Mouse (Mus musculus): ENCODE results near the gene Stmn3.

The Stmn3 gene

GRCm38 (mm10) chr2:181314080-181314810 is at the start of gene Stmn3:
Stmn3 (minus strand) TSS chr2:181314500.
- no peak for DNase-seq (ENCODE audit: low read depth, low spot score)

DNA sequence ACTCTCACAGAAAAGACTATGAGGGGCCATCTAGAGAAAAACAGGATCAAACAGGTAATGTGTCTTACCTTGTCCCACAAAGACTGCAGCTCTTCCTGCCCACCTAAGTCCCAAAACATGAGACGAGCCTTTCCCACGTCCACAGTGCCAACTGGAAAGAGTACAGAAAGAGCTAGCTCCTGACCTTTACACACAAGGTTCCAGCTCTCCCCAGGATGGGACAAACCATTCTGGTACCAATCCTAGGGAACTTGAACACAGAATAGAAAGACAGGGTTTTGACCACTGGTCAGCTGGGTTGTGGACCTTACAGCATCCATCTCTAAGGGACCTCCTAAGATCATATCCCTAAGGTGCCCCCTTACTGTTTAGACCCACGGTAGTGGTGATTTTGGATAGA is 49.6 kb upstream of the Stmn3 start:
- DNase-seq (ENCODE audit: low read depth, low spot score), result no peak

DNA sequence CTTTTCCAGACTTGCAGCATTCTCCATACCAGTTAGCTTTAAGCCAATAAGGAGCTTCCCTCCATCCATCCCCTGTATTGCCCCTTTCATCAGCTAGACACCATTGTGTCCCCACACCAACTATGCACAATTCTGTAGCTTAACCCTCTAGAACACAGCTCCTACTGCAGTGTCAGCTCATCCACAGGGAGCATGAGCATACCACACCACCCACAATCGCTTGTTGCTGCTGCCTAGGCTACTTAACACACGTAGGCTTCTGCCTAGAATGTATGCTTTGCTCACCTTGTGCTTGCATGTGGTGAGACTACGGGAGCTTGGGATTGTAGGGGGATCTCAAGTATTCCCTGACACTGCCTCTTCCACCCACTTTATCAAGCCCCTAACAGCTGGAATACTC is 42.5 kb upstream of the Stmn3 start:
- no peak for DNase-seq (ENCODE audit: low read depth, low spot score)

- DNase-seq (ENCODE audit: low read depth, low spot score), result no peak
Measured at GRCm38 (mm10) chr2:181342766-181343165, 28.5 kb upstream of the Stmn3 start.

GRCm38 (mm10) chr2:181340426-181340825 is 26.1 kb upstream of the Stmn3 start:
- no peak for DNase-seq (ENCODE audit: low read depth, low spot score)

DNA sequence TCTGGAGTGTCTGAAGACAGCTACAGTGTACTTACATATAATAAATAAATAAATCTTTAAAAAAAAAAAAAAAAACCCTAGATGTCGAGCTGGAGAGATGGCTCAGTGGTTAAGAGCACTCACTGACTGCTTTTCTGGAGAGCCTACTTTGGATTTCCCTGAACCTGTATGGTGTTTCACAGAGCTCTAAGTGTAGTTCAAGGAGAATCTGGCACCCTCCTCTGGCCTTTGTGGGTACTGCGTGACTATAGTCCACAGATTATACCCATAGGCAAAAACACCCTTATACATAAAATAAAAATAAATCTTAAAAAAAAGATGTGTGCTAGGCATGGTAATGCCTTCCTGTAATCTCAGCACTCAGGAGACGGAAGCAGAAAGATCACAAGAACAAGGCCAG is 19.7 kb upstream of the Stmn3 start:
- peak; percentile 90 for DNase-seq (ENCODE audit: low read depth, low spot score)

DNA sequence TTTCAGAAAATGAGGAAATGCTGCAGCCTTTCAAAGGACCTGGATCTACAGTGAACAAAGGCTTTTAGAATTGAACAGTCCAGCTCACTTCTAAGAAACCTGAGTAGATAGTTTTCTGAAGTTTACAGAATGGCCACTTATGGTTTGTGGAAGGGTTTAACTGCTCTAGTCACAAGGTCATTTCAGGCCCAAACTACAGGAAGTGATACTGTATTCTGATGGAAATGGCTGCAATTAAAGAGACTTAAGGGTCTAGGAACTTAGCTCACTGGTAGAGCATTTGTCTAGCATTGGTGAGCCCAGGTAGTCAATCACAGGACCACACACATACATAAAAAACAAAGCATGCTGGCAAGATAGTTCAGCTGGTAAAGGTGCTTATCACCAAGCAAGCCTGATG is 18.2 kb upstream of the Stmn3 start:
- no peak for DNase-seq (ENCODE audit: low read depth, low spot score)

DNA sequence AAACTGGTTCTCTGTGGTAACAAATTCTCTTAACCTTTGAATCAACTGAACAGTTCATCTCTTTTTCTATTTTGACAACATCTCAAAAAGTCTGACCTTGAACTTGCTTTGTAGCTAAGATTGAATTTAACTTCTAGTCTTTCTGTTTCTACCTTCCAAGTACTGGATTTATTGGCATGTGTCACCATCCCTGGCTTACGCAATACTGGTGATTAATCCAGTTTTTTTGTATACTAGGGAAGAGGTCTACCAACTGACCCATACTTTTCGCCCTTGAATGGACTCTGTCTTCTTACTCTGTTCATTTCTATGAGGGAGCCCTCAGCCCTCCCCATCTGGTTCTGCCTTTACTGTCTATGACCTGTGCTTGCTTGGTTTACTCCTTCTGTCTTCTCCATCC is 11.8 kb upstream of the Stmn3 start:
- DNase-seq (ENCODE audit: low read depth, low spot score), result peak; percentile 33

DNA sequence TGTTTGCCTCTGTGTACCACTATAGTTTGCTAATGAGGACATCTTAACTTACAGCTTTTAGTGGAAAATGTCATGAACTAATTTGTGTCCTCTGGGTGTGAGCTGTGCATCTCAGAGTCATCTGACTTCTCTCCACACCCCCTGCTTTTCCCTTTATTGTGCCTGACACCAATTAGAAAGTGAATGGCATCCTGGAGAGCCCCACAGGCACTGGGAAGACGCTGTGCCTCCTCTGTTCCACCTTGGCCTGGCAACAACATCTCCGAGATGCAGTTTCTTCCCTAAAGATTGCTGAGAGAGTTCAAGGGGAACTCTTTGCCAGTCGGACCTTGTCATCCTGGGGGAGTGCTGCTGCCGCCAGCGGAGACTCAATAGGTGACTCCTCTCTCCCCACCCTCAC is 7.8 kb upstream of the Stmn3 start:
- DNase-seq (ENCODE audit: low read depth, low spot score), result no peak

GRCm38 (mm10) chr2:181320103-181320499 is 5.8 kb upstream of the Stmn3 start:
- no peak for DNase-seq (ENCODE audit: low read depth, low spot score)

- DNase-seq (ENCODE audit: low read depth, low spot score), result peak; percentile 92
Measured at GRCm38 (mm10) chr2:181319248-181320102, 5.2 kb upstream of the Stmn3 start, which contains the start of gene Rtel1. Rtel1 (plus strand) TSS chr2:181319739.

- DNase-seq (ENCODE audit: low read depth, low spot score), result no peak
Measured at GRCm38 (mm10) chr2:181313344-181314079, 788 bp downstream of the Stmn3 start.

DNA sequence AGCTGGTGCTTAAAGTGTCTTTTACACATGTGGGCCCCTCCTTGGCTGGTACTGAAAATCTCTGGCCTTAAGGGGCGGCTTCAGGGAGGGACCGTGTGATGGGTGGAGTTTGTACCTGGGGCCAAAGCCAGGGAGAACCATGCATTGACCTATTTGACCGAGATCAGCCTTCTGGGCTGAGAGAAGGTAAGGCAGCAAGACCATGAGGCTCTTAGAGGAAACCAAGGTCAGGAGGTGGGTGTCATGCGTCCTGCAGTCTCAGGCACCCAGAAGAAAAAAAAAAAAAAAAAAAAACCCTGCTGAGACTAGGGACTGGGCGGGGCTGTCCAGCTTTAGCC is 1.3 kb downstream of the Stmn3 start:
- DNase-seq (ENCODE audit: low read depth, low spot score), result no peak

DNA sequence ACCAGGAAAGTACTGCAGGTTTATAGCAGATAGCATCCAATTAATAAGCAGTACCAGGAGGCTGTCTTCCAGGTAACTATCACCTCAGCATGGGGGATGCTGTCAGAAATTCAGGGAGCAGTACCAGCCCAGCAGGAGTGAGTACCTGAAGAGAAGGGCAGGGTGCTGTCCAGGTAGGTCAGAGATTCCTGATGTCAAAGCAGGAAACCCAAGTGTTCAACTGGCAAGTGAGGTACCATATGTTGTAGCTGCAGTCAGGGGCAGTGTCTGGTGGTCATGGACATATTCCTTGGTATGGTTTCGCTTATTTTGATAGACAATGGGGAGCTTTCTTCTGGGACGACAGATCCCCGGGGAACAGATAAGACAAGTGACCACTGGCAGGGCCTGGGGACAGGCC is 1.9 kb downstream of the Stmn3 start:
- no peak for DNase-seq (ENCODE audit: low read depth, low spot score)

DNA sequence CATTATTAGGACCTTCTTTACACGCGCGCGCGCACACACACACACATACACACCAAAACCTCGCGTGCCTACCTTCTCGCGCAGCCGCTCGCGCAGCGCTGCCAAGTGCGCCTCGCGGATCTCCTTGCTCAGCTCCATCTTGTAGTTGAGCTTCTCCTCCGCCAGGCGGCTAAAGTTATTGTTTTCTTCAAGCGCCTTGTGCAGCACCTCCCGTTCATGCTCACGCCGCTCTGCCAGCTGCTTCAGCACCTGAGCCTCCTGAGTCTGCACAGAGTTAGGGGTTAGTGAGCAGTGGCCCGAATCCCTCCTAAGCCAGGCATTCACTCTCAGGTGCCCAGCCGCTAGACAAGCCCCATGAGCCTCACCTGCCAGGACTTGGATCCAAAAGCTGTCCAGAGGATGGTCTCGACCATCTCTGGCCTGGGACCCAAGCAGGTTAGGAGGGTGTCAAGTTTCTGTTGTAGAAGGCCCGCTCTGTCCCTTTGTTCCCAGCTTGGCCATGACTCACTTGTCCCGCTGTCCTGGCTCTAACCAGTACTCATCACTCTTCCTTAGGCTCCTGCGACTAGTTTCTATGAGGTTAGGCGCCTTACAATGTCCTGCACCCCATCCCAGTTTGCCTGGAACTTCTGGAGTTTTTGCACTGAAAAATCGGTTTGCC is 7.0 kb downstream of the Stmn3 start:
- no peak for DNase-seq (ENCODE audit: low read depth, low spot score)

- no peak for DNase-seq (ENCODE audit: low read depth, low spot score)
Measured at GRCm38 (mm10) chr2:181304944-181305343, 9.4 kb downstream of the Stmn3 start.

DNA sequence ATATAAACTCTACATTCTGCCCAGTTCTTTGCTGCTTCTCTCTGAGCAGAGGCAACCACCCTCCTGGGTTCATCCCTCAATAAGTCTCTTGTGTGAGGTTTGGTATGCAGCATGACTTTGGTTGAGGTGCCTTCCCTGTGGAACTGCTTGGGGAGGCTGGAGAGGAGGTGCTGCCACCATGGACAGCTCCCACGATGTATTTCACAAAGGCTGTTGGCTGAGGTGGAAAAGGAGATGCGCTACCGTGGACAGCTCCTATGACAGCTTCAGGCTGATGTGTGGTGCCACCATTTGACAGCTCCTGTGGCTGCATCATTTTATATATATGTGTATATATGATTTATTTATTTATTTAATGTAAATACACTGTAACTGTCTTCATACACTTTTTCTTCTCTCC is 12.3 kb downstream of the Stmn3 start:
- peak; percentile 69 for DNase-seq (ENCODE audit: low read depth, low spot score)

GRCm38 (mm10) chr2:181290937-181291336 is 23.4 kb downstream of the Stmn3 start:
- no peak for DNase-seq (ENCODE audit: low read depth, low spot score)

GRCm38 (mm10) chr2:181288691-181289090 is 25.6 kb downstream of the Stmn3 start:
- peak; percentile 22 for DNase-seq (ENCODE audit: low read depth, low spot score)

GRCm38 (mm10) chr2:181287958-181288350 is 26.3 kb downstream of the Stmn3 start, which contains the start of gene Gmeb2:
Gmeb2 (minus strand) TSS chr2:181288035.
- DNase-seq (ENCODE audit: low read depth, low spot score), result peak; percentile 99

DNA sequence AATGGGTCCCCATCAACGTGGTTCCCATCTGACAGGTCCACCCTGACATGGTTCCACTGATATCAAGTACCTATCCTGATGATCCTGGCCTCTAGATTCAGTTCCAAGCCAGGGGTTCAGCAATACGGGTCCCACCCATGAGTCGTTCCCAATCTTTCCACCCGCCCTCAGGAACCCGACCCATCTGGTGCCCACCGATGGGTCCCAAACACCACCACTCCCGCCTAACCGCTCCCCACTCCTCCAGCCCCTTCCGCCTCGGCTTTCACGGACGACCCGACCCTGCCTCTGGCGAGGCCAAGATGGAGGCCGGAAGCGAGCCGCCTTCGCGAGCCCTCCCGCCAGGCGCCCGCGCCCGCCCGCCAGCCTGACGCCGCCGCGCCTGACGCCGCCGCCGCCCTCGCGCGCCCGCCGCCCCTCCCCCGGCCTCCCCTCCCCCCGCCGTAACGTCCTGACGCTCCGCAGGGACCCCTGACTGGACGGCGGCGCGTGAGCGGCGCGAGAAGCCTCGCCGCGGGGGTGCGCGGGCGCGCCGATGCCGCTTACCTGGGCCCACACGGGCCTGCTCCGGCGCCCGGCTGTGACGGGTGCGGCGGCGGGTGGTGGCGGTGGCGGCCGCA is 26.9 kb downstream of the Stmn3 start:
- DNase-seq (ENCODE audit: low read depth, low spot score), result peak; percentile 64

Data from 3T3-L1 (cell line).